Mouse (Mus musculus) forebrain, embryonic 14.5 days (tissue): ENCODE results near the gene Casc3. TPM values are rescaled to one million over a fixed set of nuclear protein-coding genes. Genes with fewer than 3 reads are reported as not detected.
A peak's percentile ranks its signal among the peaks of the same experiment; 100 is the strongest.

Experiments used
- ATAC-seq: fragments of 200-750 bp; cut with Nextera tagmentation; 2 replicates; pipeline ENCODE4 v1.8.0; 2017; ENCODE audit warnings: mild to moderate bottlenecking, moderate library complexity
- DNase-seq: peaks from one replicate; pipeline ENCODE4 v3.0.0-alpha.2; 2015; ENCODE audit warnings: low spot score
- H3K27ac ChIP-seq: fragments of 300-500 bp; sonication (generic); 2 replicates; pipeline ENCODE4 v1.5.1; 2014; ENCODE audit warnings: low read depth, mild to moderate bottlenecking, control low read depth, low read length, moderate library complexity
- H3K27me3 ChIP-seq: fragments of 300-500 bp; sonication (generic); replicated peaks from 2 replicates; pipeline ENCODE4 v1.6.1; 2014; ENCODE audit warnings: low read length, control low read depth, mixed read lengths; ENCODE audit not compliant: control insufficient read depth, insufficient read depth
- H3K36me3 ChIP-seq: fragments of 300-500 bp; sonication (generic); 2 replicates; pipeline ENCODE4 v1.6.1; 2014; ENCODE audit warnings: low read length, control low read depth; ENCODE audit not compliant: control insufficient read depth, insufficient read depth
- H3K4me1 ChIP-seq: fragments of 300-500 bp; sonication (generic); 2 replicates; pipeline ENCODE4 v1.6.1; 2014; ENCODE audit warnings: antibody characterized with exemption, low read length, control low read depth; ENCODE audit not compliant: control insufficient read depth, insufficient read depth
- H3K4me2 ChIP-seq: fragments of 300-500 bp; sonication (generic); 2 replicates; pipeline ENCODE4 v1.6.1; 2014; ENCODE audit warnings: mild to moderate bottlenecking, control low read depth, low read length
- H3K4me3 ChIP-seq: fragments of 300-500 bp; sonication (generic); 2 replicates; pipeline ENCODE4 v1.5.1; 2014; ENCODE audit warnings: low read depth, low read length, control low read depth
- H3K9ac ChIP-seq: fragments of 300-500 bp; sonication (generic); 2 replicates; pipeline ENCODE4 v1.6.1; 2014; ENCODE audit warnings: mild to moderate bottlenecking, low read length, control low read depth, moderate library complexity
- H3K9me3 ChIP-seq: fragments of 300-500 bp; sonication (generic); replicated peaks from 2 replicates; pipeline ENCODE4 v1.6.1; 2016; ENCODE audit warnings: low read length, control low read depth, mixed read lengths; ENCODE audit not compliant: control insufficient read depth
- WGBS: fragments of 180-500 bp; shearing (Covaris S2); extraction: QIAGEN DNeasy Blood & Tissue Kit; methylation state at CpG from one replicate; pipeline ENCODE4 v1.1.7; 2014; 5-methylcytosine and 5-hydroxymethylcytosine counted together
- polyA plus RNA-seq: library from polyadenylated mRNA; unstranded; fragments of >200 nt; fragmentation: Nextera tagmentation; extraction: Ambion mirVana; gene quantifications from 2 replicates; pipeline ENCODE4 v1.2.1, GENCODE M21; 2014

The Casc3 gene
- polyA plus RNA-seq, 1 experiment from 2014 or later: 41.0 TPM

GRCm38 (mm10) chr11:98776052-98776764 lies 28.5 kb upstream of the Casc3 start:
- Histone ChIP-seq H3K9me3 (no peaks in the 10 kb centered on the region), H3K9ac (peak overlapping the region; percentile 17; the same call in 1 of the 2 replicates), H3K4me3 (no peak overlapping the region), H3K36me3 (peaks cover 3% of the 10 kb centered on the region), H3K27me3 (no peaks in the 10 kb centered on the region), H3K27ac (0 out of 2 replicates have a peak overlapping the region, but pooled peaks have one; percentile 33), H3K4me1 (peaks cover 33% of the 10 kb centered on the region), H3K4me2 (peak overlapping the region; percentile 83)
- DNase-seq (no peak), ATAC-seq (no peak)
- WGBS: 58% methylated on average over 12 of the region's 12 CpGs

- no peaks in the 10 kb centered on the region for H3K36me3 ChIP-seq
- 7% methylated on average over 9 of the region's 9 CpGs for WGBS
- H3K27ac ChIP-seq: peak overlapping the region; percentile 33; the same call in 1 of the 2 replicates
- no peak for ATAC-seq
- H3K27me3 ChIP-seq: no peaks in the 10 kb centered on the region
- no peak overlapping the region for H3K4me3 ChIP-seq
- peak overlapping the region; percentile 25; the same call in 1 of the 2 replicates for H3K9ac ChIP-seq
- DNase-seq: no peak
- peaks cover 38% of the 10 kb centered on the region for H3K4me1 ChIP-seq
- no peaks in the 10 kb centered on the region for H3K9me3 ChIP-seq
- H3K4me2 ChIP-seq: no peak overlapping the region; the same call in 1 of the 2 replicates
These were observed 27.7 kb upstream of the Casc3 start for GRCm38 (mm10) chr11:98776843-98777590.

- Histone ChIP-seq H3K36me3 (no peaks in the 10 kb centered on the region), H3K9ac (no peak overlapping the region)
- ATAC-seq: no peak
These were observed 26.8 kb upstream of the Casc3 start for GRCm38 (mm10) chr11:98777888-98778287.

GRCm38 (mm10) chr11:98781851-98782512 lies 22.7 kb upstream of the Casc3 start:
- ATAC-seq (peak; percentile 47), DNase-seq (peak; percentile 86)
- 19% methylated on average over 13 of the region's 14 CpGs for WGBS
- H3K27me3 ChIP-seq: no peaks in the 10 kb centered on the region
- peaks cover 36% of the 10 kb centered on the region for H3K4me1 ChIP-seq
- peak overlapping the region; percentile 86 for H3K27ac ChIP-seq
- H3K4me2 ChIP-seq: peak overlapping the region; percentile 42
- peak overlapping the region; percentile 50 for H3K9ac ChIP-seq
- no peaks in the 10 kb centered on the region for H3K9me3 ChIP-seq
- no peak overlapping the region for H3K4me3 ChIP-seq
- H3K36me3 ChIP-seq: no peaks in the 10 kb centered on the region

More at GRCm38 (mm10) chr11:98777888-98778287, 26.8 kb upstream of the Casc3 start:
- Histone ChIP-seq H3K4me3 (no peak overlapping the region), H3K9me3 (no peaks in the 10 kb centered on the region), H3K27ac (no peak overlapping the region), H3K4me1 (peaks cover 47% of the 10 kb centered on the region), H3K4me2 (no peak overlapping the region), H3K27me3 (no peaks in the 10 kb centered on the region)
- no peak for DNase-seq

- Histone ChIP-seq H3K4me2 (peak overlapping the region; percentile 42), H3K27me3 (no peaks in the 10 kb centered on the region), H3K36me3 (no peaks in the 10 kb centered on the region), H3K9me3 (no peaks in the 10 kb centered on the region), H3K4me1 (peaks cover 33% of the 10 kb centered on the region), H3K27ac (peak overlapping the region; percentile 86), H3K9ac (peak overlapping the region; percentile 50), H3K4me3 (no peak overlapping the region)
- 0 out of 2 replicates have a peak, but pooled peaks have one; percentile 3 for ATAC-seq
- WGBS: 3% methylated on average over 17 of the region's 17 CpGs
- DNase-seq: no peak
These were observed 22.0 kb upstream of the Casc3 start for GRCm38 (mm10) chr11:98782651-98783235.

GRCm38 (mm10) chr11:98783236-98783696 lies 21.4 kb upstream of the Casc3 start:
- DNase-seq: peak; percentile 77
- no peaks in the 10 kb centered on the region for H3K9me3 ChIP-seq
- WGBS: under 1% methylated on average over 20 of the region's 20 CpGs
- H3K36me3 ChIP-seq: no peaks in the 10 kb centered on the region
- ATAC-seq: peak; percentile 50
- no peaks in the 10 kb centered on the region for H3K27me3 ChIP-seq
- H3K9ac ChIP-seq: peak overlapping the region; percentile 50
- H3K4me2 ChIP-seq: peak overlapping the region; percentile 42
- peak overlapping the region; percentile 86 for H3K27ac ChIP-seq
- peaks cover 33% of the 10 kb centered on the region for H3K4me1 ChIP-seq
- peak overlapping the region; percentile 7; the same call in 1 of the 2 replicates for H3K4me3 ChIP-seq

GRCm38 (mm10) chr11:98784139-98784538 lies 20.6 kb upstream of the Casc3 start:
- 69% methylated on average over 4 of the region's 4 CpGs for WGBS
- Histone ChIP-seq H3K4me3 (no peak overlapping the region), H3K9ac (no peak overlapping the region), H3K4me1 (peaks cover 36% of the 10 kb centered on the region), H3K27ac (no peak overlapping the region), H3K9me3 (no peaks in the 10 kb centered on the region), H3K27me3 (no peaks in the 10 kb centered on the region), H3K4me2 (no peak overlapping the region), H3K36me3 (no peaks in the 10 kb centered on the region)
- DNase-seq (no peak), ATAC-seq (no peak)

GRCm38 (mm10) chr11:98785214-98785613 lies 19.5 kb upstream of the Casc3 start:
- Histone ChIP-seq H3K36me3 (no peaks in the 10 kb centered on the region), H3K4me3 (no peak overlapping the region), H3K27me3 (no peaks in the 10 kb centered on the region), H3K9ac (no peak overlapping the region), H3K4me2 (no peak overlapping the region), H3K4me1 (peaks cover 40% of the 10 kb centered on the region), H3K9me3 (no peaks in the 10 kb centered on the region), H3K27ac (0 out of 2 replicates have a peak overlapping the region, but pooled peaks have one; percentile 45)
- ATAC-seq: no peak
- 67% methylated on average over 10 of the region's 10 CpGs for WGBS
- no peak for DNase-seq
